Mouse (Mus musculus) cerebellum, postnatal 10 days (tissue): ENCODE results near the gene Olfr921.
A peak's percentile ranks its signal among the peaks of the same experiment; 100 is the strongest.

Experiments
- DNase-seq, 2 experiments: peaks; one replicate each; pipeline ENCODE4 v3.0.0; 2021; ENCODE audit warnings: mixed read lengths in 2 of 2

Gene Olfr921

DNA sequence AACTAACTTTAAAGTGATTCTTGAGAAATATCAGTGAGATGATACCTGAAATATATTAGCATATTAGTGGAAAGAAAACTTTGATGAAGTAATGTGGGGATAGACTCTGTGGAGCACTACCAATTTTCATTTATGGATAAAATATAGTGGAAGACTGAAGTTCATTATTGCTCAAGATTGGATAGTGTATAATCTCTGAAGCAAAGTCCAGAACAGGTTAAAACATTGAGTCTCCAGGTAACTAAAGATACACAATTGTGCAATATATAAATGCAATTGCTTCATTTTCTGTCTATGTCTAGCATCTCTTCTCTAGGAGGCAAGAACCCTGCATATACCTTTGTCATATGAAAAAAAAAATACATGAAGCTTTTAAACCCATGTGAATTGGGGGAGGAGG is at the start of gene Olfr921:
Gene Olfr921, plus strand, starts transcription at position 301 of the 400 bp plus-strand sequence.
- DNase-seq: no peak

DNA sequence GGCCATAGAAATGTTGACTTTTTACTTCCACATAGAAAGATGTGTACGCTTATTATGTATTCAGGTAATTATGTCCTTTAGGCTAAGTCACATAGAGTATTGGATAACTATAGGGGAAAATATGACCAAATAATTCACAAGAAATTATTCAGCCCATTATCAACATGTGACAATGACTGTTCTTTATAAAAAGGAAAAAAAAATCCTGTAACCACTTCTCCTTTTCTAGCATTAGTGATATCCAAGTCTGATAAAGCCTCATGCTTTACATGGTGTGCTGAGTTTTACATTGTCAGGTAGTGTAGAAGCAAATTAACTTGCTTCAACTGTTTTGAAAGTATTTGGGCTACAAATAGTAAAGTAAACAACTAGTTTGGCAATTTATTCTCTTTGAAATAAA is 48.8 kb upstream of the Olfr921 start:
- no peak for DNase-seq

DNA sequence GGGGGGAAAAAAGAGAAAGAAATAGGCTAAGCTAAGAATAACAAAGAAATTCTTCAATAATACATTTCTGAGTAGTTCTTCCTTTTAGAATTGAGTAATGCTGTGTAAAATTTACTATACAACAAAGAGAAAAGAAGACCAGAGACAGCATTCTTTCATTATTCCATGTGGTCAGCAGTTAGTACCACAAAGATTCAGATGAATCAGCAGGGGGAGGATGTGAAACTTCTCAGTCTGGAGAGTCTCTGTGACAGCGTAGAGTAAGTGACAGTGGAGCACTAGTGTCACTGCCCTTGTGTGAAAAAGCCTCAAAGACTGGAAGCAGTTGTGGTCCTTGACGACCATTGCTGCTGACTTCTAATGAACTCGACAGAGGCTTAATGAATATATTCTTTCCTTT is 44.6 kb upstream of the Olfr921 start:
- no peak for DNase-seq

- DNase-seq: no peak
Measured at GRCm38 (mm10) chr9:38741408-38741807, 31.5 kb upstream of the Olfr921 start.

GRCm38 (mm10) chr9:38744619-38745315 is 28.1 kb upstream of the Olfr921 start:
- DNase-seq: no peak

DNA sequence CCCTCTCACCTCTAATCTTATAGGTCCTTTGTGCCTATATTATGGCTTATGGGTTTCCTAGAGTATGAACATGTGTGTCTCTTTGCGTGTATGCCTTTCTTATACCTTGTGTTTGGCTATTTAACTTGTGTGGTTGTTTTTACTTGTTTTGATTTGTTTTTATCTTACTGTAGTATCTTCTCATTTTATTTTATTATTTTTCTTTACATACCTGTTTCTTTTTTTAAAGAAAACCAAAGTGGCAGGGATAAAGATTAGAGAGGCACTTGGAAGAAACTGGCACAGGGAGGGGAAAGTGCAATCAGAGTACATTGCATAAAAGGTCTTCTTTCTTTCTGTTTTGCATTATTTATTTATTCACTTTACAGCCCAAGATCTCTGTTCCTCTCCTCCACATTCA is 20.9 kb upstream of the Olfr921 start, which contains the start of gene Olfr920:
Gene Olfr920, plus strand, starts transcription at position 301 of the 400 bp plus-strand sequence.
- DNase-seq: no peak

DNA sequence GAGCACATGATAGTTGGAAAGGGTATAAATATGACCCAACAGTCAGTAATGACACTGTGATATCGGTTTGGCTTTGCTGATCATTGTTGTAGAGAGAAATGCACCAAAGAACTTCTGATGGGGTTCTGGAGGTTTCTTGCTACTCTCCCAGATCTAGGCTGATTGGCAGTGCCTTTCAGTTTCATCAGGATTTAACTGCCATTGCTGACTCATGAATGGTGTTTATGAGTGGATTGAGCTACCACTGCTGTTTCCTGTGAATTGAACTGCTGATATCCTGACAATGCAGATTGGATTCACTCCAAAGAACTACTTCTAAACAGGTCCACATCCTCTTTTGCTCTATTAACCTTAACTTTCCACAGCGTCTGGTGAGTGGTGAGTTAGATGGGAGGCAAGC is 19.8 kb downstream of the Olfr921 start:
- DNase-seq: no peak

GRCm38 (mm10) chr9:38805696-38806095 is 32.8 kb downstream of the Olfr921 start:
- DNase-seq: peak; percentile 1 to 4

- no peak for DNase-seq
Measured at GRCm38 (mm10) chr9:38814314-38814713, 41.4 kb downstream of the Olfr921 start, which contains the start of gene Olfr922. Olfr922 (plus strand) TSS chr9:38814614.

GRCm38 (mm10) chr9:38815458-38815986 is 42.7 kb downstream of the Olfr921 start:
- DNase-seq: no peak

- no peak for DNase-seq
Measured at GRCm38 (mm10) chr9:38826245-38826644, 53.4 kb downstream of the Olfr921 start, which contains the start of gene Olfr923. Olfr923 (plus strand) TSS chr9:38826545.
